Mouse (Mus musculus): Measurements from ENCODE around the gene Vamp5. TPM values are rescaled to one million over a fixed set of nuclear protein-coding genes. Genes with fewer than 3 reads are reported as not detected.

Gene Vamp5
- polyA plus RNA-seq, 1 experiment from 2014 or later: 10.0 TPM

DNA sequence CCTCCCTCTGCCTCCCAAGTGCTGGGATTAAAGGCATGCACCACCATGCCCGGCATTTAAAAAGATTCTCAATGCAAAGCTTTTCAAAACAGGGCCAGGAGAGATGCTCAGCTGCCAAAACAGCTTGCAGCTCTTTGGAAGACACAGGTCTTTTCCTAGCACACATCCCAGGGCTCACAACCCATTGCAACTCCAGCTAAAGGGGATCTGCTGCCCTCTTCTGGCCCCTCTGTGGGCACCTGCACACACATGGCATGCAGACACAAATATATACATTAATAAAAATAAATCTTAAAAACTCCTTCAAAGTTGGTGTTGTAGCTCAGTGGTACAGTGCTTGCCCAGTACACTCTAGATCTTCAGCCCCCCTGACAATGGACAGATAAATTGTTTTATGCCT is 29.7 kb upstream of the Vamp5 start:
- no peak for ATAC-seq (ENCODE audit: low FRiP score)
- Histone ChIP-seq H3K36me3 (no peaks in the 10 kb centered on the region), H3K4me3 (no peak overlapping the region), H3K27ac (no peak overlapping the region), H3K4me2 (replicated peaks) (no peak overlapping the region), H3K4me1 (peaks cover 9% of the 10 kb centered on the region), H3K9ac (no peak overlapping the region), H3K9me3 (replicated peaks) (no peaks in the 10 kb centered on the region), H3K27me3 (no peaks in the 10 kb centered on the region)
- 29% methylated on average over 1 of the region's 1 CpGs for WGBS

DNA sequence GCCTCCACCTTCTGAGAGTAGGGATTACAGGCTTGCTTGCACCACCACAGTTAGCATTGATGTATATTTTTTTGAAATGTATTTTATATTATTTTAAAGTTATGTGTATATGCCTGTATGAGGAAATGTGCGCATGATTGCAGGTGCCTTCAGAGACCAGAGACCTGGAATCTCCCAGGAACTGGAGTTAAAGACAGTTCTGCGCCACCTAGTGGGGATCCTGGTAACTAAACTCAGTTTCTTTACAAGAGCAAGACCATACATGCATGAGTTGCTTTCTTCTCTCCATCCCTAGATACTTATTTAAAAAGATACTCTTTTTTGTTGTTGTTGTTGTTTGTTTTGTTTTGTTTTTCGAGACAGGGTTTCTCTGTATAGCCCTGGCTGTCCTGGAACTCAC is 29.3 kb upstream of the Vamp5 start:
- Histone ChIP-seq H3K36me3 (no peaks in the 10 kb centered on the region), H3K4me2 (replicated peaks) (no peak overlapping the region), H3K4me1 (peaks cover 5% of the 10 kb centered on the region; the same call in 1 of the 2 replicates), H3K27me3 (no peaks in the 10 kb centered on the region), H3K9ac (no peak overlapping the region), H3K27ac (no peak overlapping the region), H3K9me3 (replicated peaks) (no peaks in the 10 kb centered on the region), H3K4me3 (no peak overlapping the region)
- 20% methylated on average over 3 of the region's 3 CpGs for WGBS
- no peak for ATAC-seq (ENCODE audit: low FRiP score)

DNA sequence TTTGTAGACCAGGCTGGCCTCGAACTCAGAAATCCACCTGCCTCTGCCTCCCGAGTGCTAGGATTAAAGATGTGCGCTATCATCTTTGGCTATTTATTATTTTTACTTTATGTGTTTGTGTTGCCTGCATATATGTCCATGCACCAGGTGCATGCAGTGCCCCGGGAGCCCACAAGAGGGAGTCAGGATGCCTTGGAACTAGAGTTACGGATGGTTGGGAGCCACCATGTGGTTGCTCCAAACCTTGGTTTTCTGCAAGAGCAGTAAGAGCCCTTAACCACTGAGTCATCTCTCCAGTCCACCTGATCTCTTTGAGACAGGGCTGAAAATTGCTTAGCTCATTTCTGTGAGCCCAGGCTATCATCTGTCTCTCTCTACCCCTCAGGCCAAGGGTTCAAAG is 26.9 kb upstream of the Vamp5 start:
- no peak overlapping the region for H3K27ac ChIP-seq
- WGBS: 4% methylated on average over 5 of the region's 5 CpGs
- no peak overlapping the region for H3K4me2 ChIP-seq (replicated peaks)
- H3K9ac ChIP-seq: no peak overlapping the region
- H3K4me3 ChIP-seq: no peak overlapping the region
- H3K9me3 ChIP-seq (replicated peaks): no peaks in the 10 kb centered on the region
- H3K4me1 ChIP-seq: no peaks in the 10 kb centered on the region
- H3K36me3 ChIP-seq: no peaks in the 10 kb centered on the region
- ATAC-seq (ENCODE audit: low FRiP score): no peak
- no peaks in the 10 kb centered on the region for H3K27me3 ChIP-seq

DNA sequence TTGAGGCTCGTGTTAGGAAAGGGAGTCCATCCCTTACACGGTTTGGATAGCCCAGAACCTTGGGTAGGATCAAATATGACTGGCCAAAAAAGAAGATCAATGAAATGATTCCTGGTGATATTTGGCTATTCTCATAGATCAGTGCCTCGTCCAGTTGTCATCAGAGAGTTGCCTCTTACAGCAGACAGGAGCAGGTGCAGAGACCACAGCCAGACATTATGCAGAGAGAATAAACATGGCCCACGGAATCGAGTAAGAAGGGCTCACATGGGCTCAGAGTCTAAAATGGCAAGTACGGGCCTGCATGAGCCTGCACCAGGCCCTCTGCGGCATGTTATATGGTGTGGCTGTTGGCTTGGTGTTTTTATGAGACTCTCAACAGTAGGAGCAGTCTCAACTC is 25.1 kb upstream of the Vamp5 start:
- H3K36me3 ChIP-seq: no peaks in the 10 kb centered on the region
- no peak overlapping the region for H3K4me2 ChIP-seq (replicated peaks)

DNA sequence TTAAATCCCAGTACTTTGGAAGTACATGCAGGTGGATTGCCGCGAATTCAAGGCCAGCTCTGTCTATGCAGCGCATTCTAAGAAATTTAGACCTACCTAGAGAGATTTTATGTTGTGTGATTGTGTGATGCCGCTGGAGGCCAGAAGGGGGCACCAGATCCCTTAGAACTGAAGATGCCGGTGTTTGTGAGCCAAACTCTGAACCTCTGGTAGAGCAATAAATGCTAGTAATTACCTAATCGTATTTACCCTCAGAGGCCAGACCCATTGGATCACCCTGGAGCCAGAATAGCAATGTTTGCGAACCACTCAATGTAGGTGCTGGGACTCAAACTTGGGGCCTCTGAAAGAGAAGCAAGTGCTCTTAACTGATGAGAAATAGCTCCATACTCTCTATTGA is 21.6 kb upstream of the Vamp5 start:
- Histone ChIP-seq H3K4me1 (no peaks in the 10 kb centered on the region), H3K9me3 (replicated peaks) (no peaks in the 10 kb centered on the region), H3K27ac (no peak overlapping the region), H3K4me3 (no peak overlapping the region), H3K27me3 (no peaks in the 10 kb centered on the region), H3K36me3 (no peaks in the 10 kb centered on the region), H3K4me2 (replicated peaks) (no peak overlapping the region), H3K9ac (no peak overlapping the region)
- 26% methylated on average over 7 of the region's 7 CpGs for WGBS
- no peak for ATAC-seq (ENCODE audit: low FRiP score)

More for the DNA sequence above, 25.1 kb upstream of the Vamp5 start:
- 77% methylated on average over 7 of the region's 7 CpGs for WGBS
- H3K4me3 ChIP-seq: no peak overlapping the region
- no peak overlapping the region for H3K27ac ChIP-seq
- ATAC-seq (ENCODE audit: low FRiP score): no peak
- H3K9ac ChIP-seq: peak overlapping the region; percentile 8; the same call in 1 of the 2 replicates
- H3K4me1 ChIP-seq: no peaks in the 10 kb centered on the region
- no peaks in the 10 kb centered on the region for H3K27me3 ChIP-seq
- H3K9me3 ChIP-seq (replicated peaks): no peaks in the 10 kb centered on the region

DNA sequence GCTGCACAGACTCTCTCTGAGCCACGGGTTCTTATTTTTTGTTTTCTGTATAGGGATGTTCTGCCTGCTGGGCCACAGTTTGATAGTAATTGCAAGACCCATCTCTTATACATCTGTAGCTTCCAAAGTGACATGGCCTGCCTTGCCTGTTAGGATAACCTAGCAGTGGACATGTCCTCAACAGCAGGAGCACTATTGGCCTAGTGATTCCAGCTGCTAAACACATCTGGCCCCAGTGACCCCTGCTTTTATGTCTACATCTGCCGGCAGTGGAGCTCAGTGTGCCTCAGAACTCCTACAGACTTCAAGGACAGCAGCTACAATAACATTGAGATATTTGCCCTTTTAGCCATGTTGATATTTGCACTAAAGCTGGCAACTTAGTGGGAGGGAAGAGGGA is 19.7 kb upstream of the Vamp5 start:
- Histone ChIP-seq H3K27me3 (no peaks in the 10 kb centered on the region), H3K36me3 (no peaks in the 10 kb centered on the region), H3K4me2 (replicated peaks) (no peak overlapping the region), H3K9me3 (replicated peaks) (no peaks in the 10 kb centered on the region), H3K4me3 (no peak overlapping the region), H3K4me1 (no peaks in the 10 kb centered on the region), H3K27ac (no peak overlapping the region), H3K9ac (no peak overlapping the region)
- no peak for ATAC-seq (ENCODE audit: low FRiP score)
- WGBS: 40% methylated on average over 2 of the region's 2 CpGs

DNA sequence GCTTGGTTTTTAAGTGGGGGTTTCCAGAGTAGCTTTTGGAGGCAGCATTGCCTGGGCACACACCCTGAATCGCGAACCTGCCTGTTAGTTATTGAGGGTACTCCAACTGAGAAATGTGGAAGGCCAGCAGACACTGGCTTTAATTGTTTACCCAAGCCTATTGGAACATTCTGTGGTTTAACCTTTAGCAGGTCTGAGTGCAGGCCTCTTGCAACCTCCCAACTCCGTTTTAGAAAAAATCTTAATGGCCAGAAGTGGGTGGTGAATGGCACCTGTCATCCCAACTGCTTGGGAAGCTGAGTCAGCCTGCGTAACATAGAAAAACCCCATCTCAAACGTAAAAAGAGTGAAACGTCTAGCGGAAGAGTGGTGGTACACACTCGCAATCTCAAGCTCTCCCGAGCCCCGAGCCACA is 16.6 kb upstream of the Vamp5 start:
- 78% methylated on average over 10 of the region's 10 CpGs for WGBS
- no peaks in the 10 kb centered on the region for H3K9me3 ChIP-seq (replicated peaks)
- no peak for ATAC-seq (ENCODE audit: low FRiP score)
- no peak overlapping the region for H3K27ac ChIP-seq
- no peak overlapping the region for H3K4me2 ChIP-seq (replicated peaks)
- no peak overlapping the region for H3K4me3 ChIP-seq
- no peak overlapping the region for H3K9ac ChIP-seq
- no peaks in the 10 kb centered on the region for H3K36me3 ChIP-seq
- no peaks in the 10 kb centered on the region for H3K27me3 ChIP-seq
- H3K4me1 ChIP-seq: no peaks in the 10 kb centered on the region

DNA sequence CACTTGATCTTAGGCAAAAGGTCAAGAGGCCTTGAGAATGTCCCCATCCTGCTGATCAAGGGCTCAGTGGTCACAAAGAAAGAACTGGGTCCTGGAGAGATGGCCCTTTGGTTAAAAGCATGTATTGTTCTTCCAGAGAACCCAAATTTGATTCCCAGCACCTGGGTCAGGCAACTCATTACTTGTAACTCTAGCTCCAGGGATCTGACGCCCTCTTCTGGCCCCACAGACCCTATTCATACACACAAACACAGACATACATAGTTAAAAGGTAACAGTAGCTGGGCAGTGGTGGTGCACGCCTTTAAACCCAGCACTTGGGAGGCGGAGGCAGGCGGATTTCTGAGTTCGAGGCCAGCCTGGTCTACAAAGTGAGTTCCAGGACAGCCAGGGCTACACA is 12.1 kb upstream of the Vamp5 start:
- H3K27ac ChIP-seq: no peak overlapping the region
- H3K4me2 ChIP-seq (replicated peaks): no peak overlapping the region
- no peak overlapping the region for H3K9ac ChIP-seq
- H3K4me1 ChIP-seq: peaks cover 11% of the 10 kb centered on the region; the same call in 1 of the 2 replicates
- WGBS: 85% methylated on average over 5 of the region's 5 CpGs
- H3K27me3 ChIP-seq: peaks cover 19% of the 10 kb centered on the region
- no peaks in the 10 kb centered on the region for H3K9me3 ChIP-seq (replicated peaks)
- H3K36me3 ChIP-seq: no peaks in the 10 kb centered on the region
- H3K4me3 ChIP-seq: no peak overlapping the region
- no peak for ATAC-seq (ENCODE audit: low FRiP score)

DNA sequence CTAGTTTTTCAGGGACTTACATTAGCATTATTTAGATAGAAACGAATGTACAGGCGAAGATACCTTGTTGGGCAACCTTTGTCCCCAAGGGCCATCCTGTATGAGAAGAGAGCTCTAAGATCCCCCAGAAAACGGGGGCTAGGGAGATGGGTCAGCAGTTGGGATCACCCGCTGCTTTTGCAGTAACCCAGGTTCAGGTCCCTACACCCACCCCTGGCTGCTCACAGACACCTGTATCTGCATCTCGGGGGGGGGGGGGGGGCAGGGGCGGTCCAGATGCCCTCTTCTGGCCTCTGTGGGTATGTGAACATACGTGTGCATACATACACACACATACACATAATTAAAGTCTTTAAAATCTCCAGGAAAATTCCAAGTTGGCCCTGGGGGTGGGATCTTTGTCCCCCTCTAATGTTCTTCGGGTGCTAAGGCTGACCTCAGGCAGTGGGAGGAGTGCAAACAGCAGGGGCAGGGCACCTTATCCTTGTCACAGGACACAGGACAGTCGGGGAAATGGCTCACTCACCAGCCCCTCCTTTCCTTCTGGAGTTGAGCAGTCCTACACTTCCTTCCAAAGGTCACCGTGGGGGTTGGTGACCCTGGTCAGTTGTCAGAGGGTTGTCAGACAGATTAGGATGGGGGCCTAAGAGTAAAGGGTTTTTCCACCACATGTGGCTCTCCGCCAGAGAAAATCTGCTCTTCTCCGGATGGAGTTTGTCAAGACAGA is 10.7 kb upstream of the Vamp5 start:
- no peaks in the 10 kb centered on the region for H3K9me3 ChIP-seq (replicated peaks)
- H3K27me3 ChIP-seq: peaks cover 19% of the 10 kb centered on the region
- peak overlapping the region; percentile 36 for H3K4me3 ChIP-seq
- no peak for ATAC-seq (ENCODE audit: low FRiP score)
- H3K36me3 ChIP-seq: no peaks in the 10 kb centered on the region
- peaks cover 11% of the 10 kb centered on the region; the same call in 1 of the 2 replicates for H3K4me1 ChIP-seq
- H3K4me2 ChIP-seq (replicated peaks): peak overlapping the region; percentile 53
- H3K27ac ChIP-seq: no peak overlapping the region
- 13% methylated on average over 12 of the region's 12 CpGs for WGBS
- H3K9ac ChIP-seq: no peak overlapping the region

DNA sequence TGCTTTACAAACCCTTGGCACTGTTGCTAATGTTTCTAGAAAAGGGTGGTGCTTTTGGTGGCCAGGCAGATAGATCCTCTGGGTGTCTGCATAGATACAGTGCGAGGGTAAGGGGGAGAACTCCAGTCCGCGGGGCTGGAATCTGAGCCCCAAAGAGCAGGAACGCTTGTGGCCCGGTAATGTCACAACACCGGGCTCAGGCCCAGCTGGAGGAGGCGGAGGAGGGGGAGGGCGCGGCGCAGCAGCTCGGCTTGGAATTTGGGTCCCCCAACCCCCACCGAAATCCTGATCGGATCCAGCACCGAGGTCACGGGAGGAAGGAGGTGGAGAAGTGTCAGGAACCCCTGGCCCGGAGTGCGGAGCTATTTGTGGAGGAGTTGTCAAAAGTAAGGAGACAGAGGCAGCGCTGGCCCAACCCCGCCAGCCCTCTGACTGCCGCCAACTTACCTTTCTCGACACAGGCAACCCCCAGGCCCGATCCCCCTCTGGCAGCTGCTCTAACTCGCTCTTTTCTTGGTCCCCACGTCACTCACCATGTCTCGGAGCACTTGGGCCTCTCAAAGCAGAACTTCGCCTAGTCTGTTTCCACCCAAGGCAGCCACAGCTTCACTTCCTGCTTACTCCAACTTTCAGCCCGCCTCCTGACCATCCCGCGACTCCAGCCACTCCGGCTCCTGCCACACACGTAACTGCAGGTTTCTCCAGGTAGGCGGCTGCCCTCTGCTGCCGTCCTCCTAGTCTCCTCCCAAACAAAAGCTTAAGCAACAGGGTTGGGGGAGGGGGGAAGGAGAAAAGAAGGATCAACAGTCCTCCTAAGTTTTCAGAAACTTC is 9.9 kb upstream of the Vamp5 start, which contains the start of gene Vamp8:
Vamp8 (minus strand) TSS at position 763 of the 831 bp plus-strand sequence.
- peak within 1 kb of the TSS; percentile 58 for H3K9ac ChIP-seq
- peak within 1 kb of the TSS; percentile 53 for H3K4me2 ChIP-seq (replicated peaks)
- no peaks in the 10 kb centered on the region for H3K9me3 ChIP-seq (replicated peaks)
- H3K27me3 ChIP-seq: peaks cover 19% of the 10 kb centered on the region
- no peak for ATAC-seq (ENCODE audit: low FRiP score)
- peaks cover 11% of the 10 kb centered on the region; the same call in 1 of the 2 replicates for H3K4me1 ChIP-seq
- H3K4me3 ChIP-seq: peak within 1 kb of the TSS; percentile 36
- H3K36me3 ChIP-seq: 0 out of 2 replicates have a peak, but pooled peaks cover 1% of the 10 kb centered on the region
- 2% methylated on average over 33 of the region's 33 CpGs for WGBS
- peak within 1 kb of the TSS; percentile 36; the same call in 1 of the 2 replicates for H3K27ac ChIP-seq

DNA sequence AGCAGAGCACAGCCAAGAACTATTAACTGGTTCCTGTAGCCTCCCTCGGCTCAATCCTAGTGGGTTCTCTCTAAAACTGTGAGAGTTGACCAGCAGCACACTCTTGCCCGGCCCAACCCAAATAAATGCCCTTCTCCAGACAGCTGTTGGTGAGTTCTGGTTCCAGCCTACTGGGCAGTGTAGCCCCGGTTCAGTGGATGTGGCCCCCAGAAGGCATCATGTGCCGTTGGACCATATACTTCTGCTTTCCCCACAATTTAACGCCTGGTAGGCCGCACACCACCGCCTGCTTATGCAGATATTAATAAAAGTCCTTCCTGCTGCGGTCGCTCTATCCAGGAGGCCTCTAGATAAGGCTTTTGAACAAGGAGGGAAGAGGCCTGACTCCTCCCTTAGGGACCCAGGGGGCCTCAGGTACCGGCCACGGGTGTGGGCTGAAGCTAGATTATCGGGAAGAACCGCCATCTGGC is 9.2 kb upstream of the Vamp5 start:
- ATAC-seq (ENCODE audit: low FRiP score): no peak; the same call in 1 of the 2 replicates
- Histone ChIP-seq H3K9me3 (replicated peaks) (no peaks in the 10 kb centered on the region), H3K27me3 (peaks cover 19% of the 10 kb centered on the region), H3K9ac (peak overlapping the region; percentile 58), H3K27ac (0 out of 2 replicates have a peak overlapping the region, but pooled peaks have one; percentile 36), H3K36me3 (0 out of 2 replicates have a peak, but pooled peaks cover 4% of the 10 kb centered on the region), H3K4me3 (peak overlapping the region; percentile 36), H3K4me1 (peaks cover 11% of the 10 kb centered on the region; the same call in 1 of the 2 replicates), H3K4me2 (replicated peaks) (peak overlapping the region; percentile 53)
- WGBS: 33% methylated on average over 13 of the region's 13 CpGs

DNA sequence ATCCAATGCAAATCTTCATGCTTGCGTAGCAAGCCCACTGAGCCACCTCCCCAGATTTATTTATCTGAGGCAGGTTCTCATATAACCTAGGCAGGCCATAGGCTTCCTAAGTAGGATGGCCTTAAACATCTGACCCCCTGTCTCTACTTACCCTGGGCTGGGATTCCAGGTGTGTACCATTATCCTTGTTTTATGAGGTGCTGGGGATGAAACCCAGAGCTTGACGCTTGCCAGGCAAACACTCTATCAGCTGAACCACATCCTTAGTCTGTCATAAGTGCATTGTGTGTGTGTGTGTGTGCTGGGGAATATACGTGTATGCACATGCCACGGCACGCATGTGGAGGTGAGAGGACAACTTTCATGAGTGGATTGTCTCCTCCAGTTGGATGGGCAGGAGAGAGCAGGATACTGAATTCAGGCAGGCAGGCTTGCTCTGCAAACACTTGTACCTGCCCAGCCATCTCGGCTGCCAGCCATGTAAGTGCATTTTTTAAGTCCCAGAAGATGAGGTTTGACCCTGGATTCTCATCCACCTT is 8.6 kb upstream of the Vamp5 start:
- no peak overlapping the region for H3K27ac ChIP-seq
- H3K4me2 ChIP-seq (replicated peaks): no peak overlapping the region
- peaks cover 19% of the 10 kb centered on the region for H3K27me3 ChIP-seq
- H3K4me3 ChIP-seq: no peak overlapping the region
- no peaks in the 10 kb centered on the region for H3K9me3 ChIP-seq (replicated peaks)
- H3K36me3 ChIP-seq: 0 out of 2 replicates have a peak, but pooled peaks cover 4% of the 10 kb centered on the region
- peaks cover 11% of the 10 kb centered on the region; the same call in 1 of the 2 replicates for H3K4me1 ChIP-seq
- no peak overlapping the region for H3K9ac ChIP-seq
- ATAC-seq (ENCODE audit: low FRiP score): no peak
- 89% methylated on average over 6 of the region's 6 CpGs for WGBS

All from hindbrain, embryonic 12.5 days (tissue).